28 mouse cellular contexts compared by ENCODE assay signal in genomic region chr17:44502176-44502575, GRCm38 (mm10).
DNase-seq lines count a peak whose midpoint lies in the region; TF ChIP-seq lines count a peak whose summit lies in the region.
"Had no signal": no experiment of that assay in that cellular context is flagged by ENCODE, and none has a peak within 500 bp of the region (broad histone marks: within the 10 kb centered on the region; RNA-seq: fewer than 3 reads in every experiment).

No protein-coding gene starts in this region.

- H3K4me1 ChIP-seq in heart, embryonic 10.5 days: no peaks in the 10 kb centered on the region
- H3K4me1 ChIP-seq: forebrain, embryonic 13.5 days; heart, embryonic 12.5 days; heart, embryonic 15.5 days; intestine, embryonic 15.5 days had no signal

- 89% methylated on average over 5 of the region's 5 CpGs for WGBS in heart, embryonic 10.5 days

- H3K4me2 ChIP-seq in myocyte (ENCODE audit: low read depth): peak overlapping the region; percentile 61
- H3K4me2 ChIP-seq: embryonic facial prominence, embryonic 13.5 days; forebrain, embryonic 13.5 days; heart, embryonic 12.5 days; heart, embryonic 15.5 days; hindbrain, embryonic 13.5 days; intestine, embryonic 15.5 days had no signal

- no peak for TF ChIP-seq POLR2A in myocyte (IDR thresholded peaks at IDR 0.05; ENCODE audit: insufficient read length, low read depth)

- H3K4me3 ChIP-seq in myocyte: no peak overlapping the region
- H3K4me3 ChIP-seq in heart, embryonic 10.5 days: no peak overlapping the region
- H3K4me3 ChIP-seq: embryonic facial prominence, embryonic 10.5 days; embryonic facial prominence, embryonic 13.5 days; forebrain, embryonic 10.5 days; forebrain, embryonic 13.5 days; heart, embryonic 12.5 days; heart, embryonic 15.5 days; hindbrain, embryonic 10.5 days; hindbrain, embryonic 13.5 days; intestine, embryonic 15.5 days had no signal

- no peaks in the 10 kb centered on the region for H3K9me3 ChIP-seq in heart, embryonic 10.5 days
- H3K9me3 ChIP-seq: embryonic facial prominence, embryonic 10.5 days; forebrain, embryonic 10.5 days; forebrain, embryonic 13.5 days; heart, embryonic 12.5 days; heart, embryonic 15.5 days; hindbrain, embryonic 13.5 days; intestine, embryonic 15.5 days had no signal

- H3ac ChIP-seq in myocyte (ENCODE audit: control insufficient read depth, insufficient read length): no peak overlapping the region

- H3K36me3 ChIP-seq in myocyte (ENCODE audit: control insufficient read depth, insufficient read depth): no peaks in the 10 kb centered on the region
- H3K36me3 ChIP-seq in heart, embryonic 10.5 days: no peaks in the 10 kb centered on the region
- H3K36me3 ChIP-seq: embryonic facial prominence, embryonic 10.5 days; embryonic facial prominence, embryonic 13.5 days; forebrain, embryonic 10.5 days; heart, embryonic 12.5 days; heart, embryonic 15.5 days; hindbrain, embryonic 10.5 days; hindbrain, embryonic 13.5 days; intestine, embryonic 15.5 days had no signal

- H3K27me3 ChIP-seq in myocyte (ENCODE audit: control insufficient read depth, insufficient read depth, insufficient read length): no peaks in the 10 kb centered on the region
- no peaks in the 10 kb centered on the region for H3K27me3 ChIP-seq in heart, embryonic 10.5 days (ENCODE audit: insufficient read depth, poor library complexity, severe bottlenecking)
- H3K27me3 ChIP-seq: embryonic facial prominence, embryonic 13.5 days; forebrain, embryonic 13.5 days; heart, embryonic 12.5 days; heart, embryonic 15.5 days; hindbrain, embryonic 13.5 days had no signal

- DNase-seq in 3T3-L1 (ENCODE audit: low read depth, low spot score): peak; percentile 62
- DNase-seq in NIH3T3 (ENCODE audit: low read depth): peak; percentile 57
- DNase-seq in heart, embryonic 10.5 days (ENCODE audit: low spot score): no peak
- DNase-seq in lung, postnatal 25 days (ENCODE audit: low spot score): no peak
- DNase-seq in adrenal gland, postnatal 36 days: no peak
- DNase-seq: adrenal gland, adult 8-10 months; adrenal gland, postnatal 25 days; B cell, adult 2 months; cerebellum, adult 11-12 months; cerebellum, adult 8-10 months; cerebellum, postnatal 36 days; embryo, embryonic 11 days; gastrocnemius, postnatal 10 days; gastrocnemius, postnatal 36 days; heart, adult 11 months; heart, postnatal 10 days; heart, postnatal 36 days; kidney, adult 11 months had no signal

- H3K27ac ChIP-seq in heart, embryonic 10.5 days: no peak overlapping the region
- H3K27ac ChIP-seq: embryonic facial prominence, embryonic 10.5 days; embryonic facial prominence, embryonic 13.5 days; forebrain, embryonic 10.5 days; forebrain, embryonic 13.5 days; heart, embryonic 15.5 days; hindbrain, embryonic 10.5 days; hindbrain, embryonic 13.5 days; intestine, embryonic 15.5 days had no signal

- no peaks in the 10 kb centered on the region for H3K79me2 ChIP-seq in myocyte (ENCODE audit: control insufficient read depth, insufficient read depth)

TF ChIP-seq in myocyte, 11 proteins besides CTCF, POLR2A, EP300 and RAD21:
- TF ChIP-seq USF1 (IDR thresholded peaks at IDR 0.05; ENCODE audit: low read depth): no peak
- TF ChIP-seq E2F4 (IDR thresholded peaks at IDR 0.05; ENCODE audit: insufficient read depth): no peak
- TF ChIP-seq MYOG (IDR thresholded peaks at IDR 0.05; ENCODE audit: control insufficient read depth in 1 of 3, insufficient read depth in 1 of 3, insufficient read length in 2 of 3, low read depth in 2 of 3): no peak
- no peak for TF ChIP-seq REST (IDR thresholded peaks at IDR 0.05; ENCODE audit: insufficient read depth, insufficient read length)
- no peak for TF ChIP-seq MAX (IDR thresholded peaks at IDR 0.05; ENCODE audit: low read depth)
- TF ChIP-seq CEBPB (IDR thresholded peaks at IDR 0.05; ENCODE audit: insufficient read depth, poor library complexity, severe bottlenecking): no peak

Comparison
In these comparisons a context has a peak if more than half of its experiments do, and no peak if none do; other contexts are left out.
1. DNase-seq: peak in 3T3-L1 (single experiment) and NIH3T3 (single experiment); none in heart, embryonic 10.5 days (single experiment), lung, postnatal 25 days (single experiment) and adrenal gland, postnatal 36 days (0 of 2).